Mouse (Mus musculus): ENCODE data around the gene Gm8011.
"Not testable (repeated sequence)": the region's sequence is repeated elsewhere in the genome, so short reads cannot be mapped to it uniquely, and the experiment has no call there.

Gm8011 gene

GRCm38 (mm10) chr14:42463581-42463980, at the start of gene Gm8011:
Gm8011 (plus strand) TSS chr14:42463881.
- not testable (repeated sequence) for DNase-seq

- DNase-seq: not testable (repeated sequence)
Measured at GRCm38 (mm10) chr14:42439573-42439972, 24.1 kb upstream of the Gm8011 start, which contains the start of gene Gm8005. Gm8005 (minus strand) TSS chr14:42439673.

- DNase-seq: not testable (repeated sequence)
Measured at GRCm38 (mm10) chr14:42502249-42502648, 38.6 kb downstream of the Gm8011 start, which contains the start of gene Gm8020. Gm8020 (minus strand) TSS chr14:42502349.

Data from kidney, adult 8-10 months (tissue).